Mouse (Mus musculus) megakaryocyte, adult 5-6 weeks (primary cell): ENCODE measurements around the gene Ddx23. TPM values are rescaled to one million over a fixed set of nuclear protein-coding genes. Genes with fewer than 3 reads are reported as not detected.
A peak's percentile ranks its signal among the peaks of the same experiment; 100 is the strongest.

Experiments used
- ATAC-seq: 2 replicates; pipeline ENCODE4 v1.8.0; 2016; ENCODE audit warnings: mild to moderate bottlenecking, inconsistent platforms; ENCODE audit not compliant: poor library complexity, severe bottlenecking
- total RNA-seq, 2 experiments: library from RNA; stranded (forward) in 1 of 2; stranded (reverse) in 1 of 2; fragments of 153-499, 151-499 nt in 1 of 2; fragments of 221-1000, 200-1000 nt in 1 of 2; gene quantifications; 2 replicates each; pipeline versions ENCODE4 v1.2.3 to v1.2.4; 2015 to 2017

The Ddx23 gene
- total RNA-seq, 2 experiments from 2014 or later = 23.4 to 106 TPM

DNA sequence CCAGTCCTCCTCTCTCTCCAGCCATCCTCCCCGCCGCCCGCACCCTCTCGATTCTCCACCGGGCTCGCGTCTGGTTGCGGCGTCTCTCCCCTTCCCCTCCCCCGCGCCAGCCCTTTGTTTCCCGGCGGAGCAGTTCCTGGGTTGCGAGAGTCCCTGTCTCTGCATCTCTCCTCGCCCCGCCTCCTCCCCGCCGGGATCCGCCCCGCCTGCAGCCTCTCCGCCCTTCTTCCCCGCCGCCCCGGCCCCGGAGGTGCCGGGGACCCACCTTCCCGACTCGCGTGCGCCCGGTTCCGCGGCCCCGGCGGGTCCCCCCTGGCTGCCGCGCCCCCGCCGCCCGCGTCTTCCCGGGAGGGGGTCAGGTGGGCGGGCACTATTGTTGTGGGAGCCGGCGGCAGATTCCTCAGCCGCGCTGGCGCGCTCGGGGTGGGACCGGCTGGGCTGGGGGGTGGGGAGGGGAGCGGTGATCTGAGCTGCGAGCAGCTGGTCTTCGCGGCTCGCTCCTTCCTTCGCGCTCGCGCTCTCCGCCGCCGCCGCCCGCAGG, 28.1 kb downstream of the Ddx23 start:
- ATAC-seq = peak; percentile 58

DNA sequence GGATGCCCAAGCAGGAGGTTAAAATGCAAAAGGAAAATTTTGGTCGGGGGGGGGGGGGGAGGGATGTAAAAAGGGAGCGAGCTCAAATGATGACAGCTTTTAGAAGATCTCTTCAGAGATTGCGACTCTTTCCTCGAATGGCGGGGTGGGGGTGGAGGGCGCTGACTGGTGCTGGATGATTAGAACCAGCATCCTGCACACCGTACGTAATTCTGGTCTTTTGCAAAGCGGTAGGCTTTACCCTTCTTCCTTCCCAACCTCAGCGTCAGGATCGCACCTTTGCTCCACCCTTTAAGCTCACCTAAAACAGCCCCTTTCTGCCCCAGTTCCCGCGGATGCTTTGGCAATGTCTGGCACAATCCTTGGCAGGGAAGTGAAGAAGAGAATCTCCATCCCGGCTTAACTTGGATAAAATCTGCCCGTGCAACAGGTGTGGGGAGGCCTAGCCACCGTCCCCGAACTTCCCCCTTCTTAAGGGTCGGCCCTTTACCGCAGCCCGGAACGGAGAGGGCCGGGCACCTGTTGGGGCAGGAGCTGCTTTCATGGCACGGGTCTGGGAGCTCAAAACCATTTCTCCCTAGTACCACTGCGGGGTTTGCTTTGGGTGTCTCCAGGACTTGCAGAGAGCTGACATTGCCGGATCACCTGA, 28.7 kb downstream of the Ddx23 start:
- 0 out of 2 replicates have a peak, but pooled peaks have one; percentile 25 for ATAC-seq

DNA sequence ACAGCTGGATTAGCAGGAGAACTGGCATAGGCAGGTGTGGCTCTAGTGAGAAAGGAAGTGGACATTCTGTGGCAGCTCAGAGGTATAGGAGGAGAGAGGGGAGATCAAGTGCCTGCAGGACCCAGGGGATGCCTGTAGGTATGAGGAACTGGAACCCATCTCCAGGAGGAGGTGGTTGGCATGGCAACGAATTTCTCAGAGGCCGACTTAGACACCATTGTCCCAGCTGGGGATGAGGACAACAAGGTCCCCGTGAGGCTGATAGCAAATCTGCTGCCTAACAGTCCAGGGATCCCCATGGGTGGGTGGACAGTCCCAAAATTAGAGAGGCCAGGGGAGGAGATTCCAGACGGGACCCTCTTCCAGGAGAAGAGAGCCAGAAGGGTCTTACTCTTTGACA, 29.8 kb downstream of the Ddx23 start:
- ATAC-seq = no peak

DNA sequence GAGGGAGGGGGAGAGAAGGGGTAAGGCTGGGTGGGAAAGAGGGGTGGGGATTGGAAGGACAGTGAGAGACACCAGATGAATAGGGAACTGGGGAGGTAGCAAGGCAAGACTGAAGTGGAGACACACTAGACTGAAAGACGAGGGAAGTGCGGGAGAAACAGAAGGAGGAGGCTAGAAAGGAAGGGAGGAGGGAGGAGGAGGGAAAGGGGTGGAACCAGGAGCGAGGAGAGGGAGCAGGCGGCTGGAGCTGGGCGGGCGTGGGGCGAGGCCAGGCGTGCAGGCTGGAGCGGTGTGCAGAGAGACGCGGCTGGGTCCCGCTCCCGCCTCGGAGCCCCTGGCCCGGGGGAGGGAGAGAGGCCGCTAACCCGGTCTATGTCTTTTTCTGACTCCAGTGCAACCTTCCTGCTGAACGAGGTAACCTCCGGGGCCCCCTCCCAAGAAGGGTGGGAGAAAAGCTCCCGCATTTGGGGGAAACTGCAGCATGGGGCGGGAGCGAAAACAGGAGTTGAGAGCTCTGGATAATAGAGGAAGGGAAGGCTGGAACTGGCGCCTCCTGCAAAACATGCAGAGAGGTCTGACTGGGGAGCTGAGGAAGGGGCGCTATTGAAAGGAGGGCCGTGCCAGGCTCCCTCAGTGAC, 30.5 kb downstream of the Ddx23 start:
- no peak for ATAC-seq

DNA sequence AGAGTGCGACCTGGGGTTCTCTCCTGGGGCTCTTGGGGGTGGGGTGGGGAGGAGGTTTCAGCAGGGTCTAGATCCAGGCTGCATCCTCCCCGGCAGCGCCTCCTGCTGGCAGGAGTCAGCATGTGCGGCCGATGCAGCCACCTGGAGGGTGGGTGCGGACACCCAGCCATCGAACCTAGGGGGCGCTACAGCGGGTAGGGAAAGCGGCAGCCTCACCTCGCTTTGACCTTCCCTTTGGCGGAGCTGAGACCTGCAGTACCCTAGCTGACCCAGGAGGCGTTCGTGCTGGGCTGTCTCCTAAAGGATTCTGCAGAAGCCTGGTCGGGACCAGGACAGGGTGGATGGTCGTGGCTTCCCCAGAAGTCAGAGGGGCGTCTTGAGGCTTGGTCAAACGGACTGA, 31.2 kb downstream of the Ddx23 start:
- ATAC-seq = peak; percentile 57

DNA sequence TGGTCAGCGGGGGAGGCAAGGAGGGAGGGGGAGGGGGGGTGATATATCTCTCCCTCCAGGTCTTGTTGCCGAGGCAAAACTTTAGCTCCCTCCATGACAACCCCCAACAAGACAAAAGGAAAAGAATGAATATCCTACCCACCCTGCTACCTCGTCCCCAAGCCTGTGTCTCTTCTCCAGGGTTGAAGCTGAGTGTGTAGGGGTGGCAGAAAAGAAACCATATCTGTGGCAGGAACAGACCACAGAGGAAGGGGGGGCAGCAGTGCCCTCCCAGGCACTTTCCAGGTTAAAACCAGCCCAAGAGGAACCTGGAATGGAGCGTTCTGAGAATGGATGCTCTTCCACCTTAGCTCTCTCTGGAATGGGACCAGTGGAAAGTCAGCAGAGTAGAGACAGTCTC, 32.2 kb downstream of the Ddx23 start, which contains the start of gene Cacnb3:
Cacnb3 (plus strand) TSS at position 301 of the 400 bp plus-strand sequence.
- no peak for ATAC-seq

DNA sequence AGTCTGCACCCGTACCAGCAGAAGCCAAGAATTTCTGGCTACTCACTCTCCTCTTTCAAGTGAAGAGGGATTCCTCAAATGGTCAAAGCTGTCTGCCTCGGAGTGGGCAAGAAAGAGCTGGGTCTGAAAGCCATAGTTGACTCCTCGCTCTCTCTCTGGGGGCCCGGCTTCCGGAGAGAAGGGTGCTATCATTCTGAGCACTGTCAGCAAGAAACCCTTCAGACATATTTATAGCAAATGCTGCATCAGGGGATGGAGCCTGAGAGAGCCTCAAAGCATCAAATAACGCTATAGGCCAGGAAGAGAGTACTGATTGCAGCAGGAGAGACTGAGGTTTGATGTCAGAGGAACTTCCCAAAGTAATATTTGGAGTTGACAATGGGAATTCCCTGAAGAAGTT, 33.2 kb downstream of the Ddx23 start:
- no peak for ATAC-seq

DNA sequence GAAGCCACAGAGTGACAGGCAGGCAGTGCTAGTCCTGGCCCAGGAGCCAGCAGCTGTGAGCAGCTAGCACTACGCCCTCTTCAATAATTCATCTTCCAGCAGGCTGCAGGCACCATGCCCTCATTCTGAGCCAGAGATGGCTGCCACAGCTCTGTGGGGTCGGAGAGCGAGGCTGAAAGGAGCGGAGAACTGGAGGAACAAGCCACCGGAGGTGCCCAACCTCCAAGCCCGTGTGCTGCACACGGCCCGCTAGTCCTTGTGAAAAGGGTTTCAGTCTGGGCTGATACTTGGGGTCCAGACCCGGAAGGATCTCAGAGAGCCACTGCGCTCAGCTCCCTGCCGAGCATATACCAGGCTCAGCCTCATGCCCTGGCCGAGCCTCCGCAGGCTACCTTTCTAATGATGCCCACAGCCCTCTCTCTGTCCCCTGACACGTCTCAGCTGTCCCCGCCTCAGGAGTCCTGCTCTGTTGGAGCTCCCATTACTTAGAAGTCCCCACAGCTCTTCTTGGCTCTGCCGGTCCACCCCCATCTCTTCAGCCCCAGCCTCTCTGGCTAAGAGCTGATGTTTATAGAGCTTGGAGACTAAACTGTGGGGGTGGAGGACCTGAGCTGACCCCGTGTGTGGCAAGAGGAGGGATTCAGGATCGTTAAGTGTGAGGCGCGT, 34.0 kb downstream of the Ddx23 start:
- ATAC-seq = no peak

DNA sequence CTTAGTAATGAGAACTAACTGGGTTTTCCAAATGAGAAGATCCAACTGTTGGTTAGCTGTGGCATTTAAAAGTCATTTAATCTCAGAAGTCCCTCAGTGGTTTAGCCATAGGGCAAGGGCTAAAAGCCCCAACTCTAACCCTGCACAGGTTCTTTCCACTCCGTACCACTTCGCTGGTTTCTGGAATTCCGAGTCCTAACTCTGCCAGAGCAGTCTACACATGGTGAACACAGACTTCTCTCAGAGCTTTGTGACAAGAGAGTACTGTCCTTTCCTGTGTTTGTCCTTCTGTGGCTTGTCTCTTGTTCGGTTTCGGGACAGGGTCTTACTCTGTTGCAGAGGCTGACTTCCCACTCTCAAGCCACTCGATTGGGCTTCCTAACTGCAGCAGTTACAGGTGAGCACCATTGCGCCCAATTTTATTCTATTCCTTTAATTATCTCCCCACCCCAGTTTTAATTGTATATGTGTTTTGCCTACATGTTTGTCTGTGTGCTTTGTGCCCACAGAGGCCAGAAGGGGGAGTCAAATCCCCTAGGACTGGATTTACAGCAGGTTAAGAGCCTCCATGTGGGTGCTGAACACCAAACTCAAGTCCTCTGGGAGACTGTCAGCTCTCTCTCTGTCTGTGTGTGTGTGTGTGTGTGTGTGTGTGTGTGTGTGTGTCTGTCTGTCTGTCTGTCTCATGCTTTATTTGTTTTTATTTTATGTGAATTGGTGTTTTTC, 36.0 kb downstream of the Ddx23 start:
- ATAC-seq = no peak

DNA sequence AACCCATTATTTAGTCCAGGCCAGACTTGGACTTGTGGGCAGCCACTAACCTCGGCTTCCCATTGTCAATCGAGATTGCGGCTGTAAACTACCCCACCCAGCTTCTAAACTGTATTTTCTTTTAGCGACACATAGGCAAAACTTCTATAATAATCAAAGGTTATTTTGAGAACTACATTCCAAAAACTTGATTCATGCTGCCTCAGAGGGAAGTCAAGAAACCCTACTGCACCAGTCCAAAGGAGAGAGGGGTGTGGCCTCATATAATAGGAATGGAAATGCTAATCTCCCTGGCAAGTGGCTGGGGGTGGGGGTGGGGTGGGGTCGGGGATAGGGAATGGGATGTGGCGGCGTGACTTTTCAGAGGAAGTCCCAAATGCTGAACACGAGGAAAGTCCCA, 36.6 kb downstream of the Ddx23 start:
- no peak for ATAC-seq

DNA sequence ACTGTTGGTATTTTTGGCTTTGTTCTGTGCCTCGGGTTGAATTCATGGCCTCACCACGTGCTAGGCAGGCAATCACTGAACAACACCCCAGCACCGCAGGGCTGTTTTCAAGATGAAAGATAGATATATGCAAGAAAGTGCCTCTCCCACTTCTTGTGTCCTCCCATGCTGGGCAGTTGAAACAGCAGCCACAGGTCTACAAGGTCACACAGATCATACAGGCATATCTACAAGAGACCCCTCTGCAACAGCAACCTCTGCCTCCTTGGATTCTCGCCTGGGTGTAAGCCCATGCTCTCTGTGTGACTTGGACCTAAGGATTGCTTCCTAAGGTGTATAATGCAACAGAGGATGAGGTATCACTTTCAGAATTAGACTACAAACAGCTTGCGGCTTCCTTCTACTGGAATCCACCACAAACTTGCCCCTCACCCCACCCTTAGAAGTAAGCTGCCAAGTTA, 39.3 kb downstream of the Ddx23 start:
- ATAC-seq = no peak

DNA sequence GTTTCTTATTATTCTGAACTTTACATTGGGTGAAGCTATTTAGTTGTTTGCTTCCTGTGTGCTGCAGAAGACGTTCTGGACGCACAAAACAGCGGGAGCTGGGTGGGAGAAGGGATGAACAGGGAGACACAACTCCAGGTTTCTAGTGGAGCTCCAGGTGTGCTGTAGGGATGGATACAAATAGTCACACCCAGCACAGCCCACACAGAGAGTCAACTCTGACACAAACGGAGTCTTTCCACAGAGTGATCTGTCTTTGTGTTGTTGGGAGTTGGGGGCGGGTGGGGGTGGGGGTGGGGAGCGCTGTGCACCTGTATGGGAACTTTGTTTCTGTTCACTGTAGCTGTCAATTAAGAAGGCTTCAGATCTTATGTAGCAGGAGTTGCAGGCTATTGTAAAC, 40.0 kb downstream of the Ddx23 start:
- no peak for ATAC-seq

DNA sequence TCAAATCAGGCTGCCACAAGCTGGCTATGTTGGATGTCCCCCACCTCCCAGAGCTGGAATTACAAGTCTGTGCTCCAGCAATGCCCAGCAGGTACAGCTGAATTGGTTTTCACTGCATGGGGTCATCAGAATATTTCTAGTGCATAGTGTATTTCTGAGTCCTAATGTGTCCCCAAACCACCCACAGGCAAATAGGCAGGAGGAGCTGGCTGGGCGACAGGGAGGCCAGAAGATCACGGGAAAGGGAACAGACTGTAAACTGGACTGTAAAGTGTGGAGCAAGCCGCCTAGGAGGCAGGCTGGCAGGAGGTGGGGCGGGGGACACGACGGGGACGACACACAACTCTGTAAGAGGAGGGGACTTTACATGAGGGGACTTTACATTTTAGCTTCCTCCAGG, 40.5 kb downstream of the Ddx23 start:
- no peak for ATAC-seq

DNA sequence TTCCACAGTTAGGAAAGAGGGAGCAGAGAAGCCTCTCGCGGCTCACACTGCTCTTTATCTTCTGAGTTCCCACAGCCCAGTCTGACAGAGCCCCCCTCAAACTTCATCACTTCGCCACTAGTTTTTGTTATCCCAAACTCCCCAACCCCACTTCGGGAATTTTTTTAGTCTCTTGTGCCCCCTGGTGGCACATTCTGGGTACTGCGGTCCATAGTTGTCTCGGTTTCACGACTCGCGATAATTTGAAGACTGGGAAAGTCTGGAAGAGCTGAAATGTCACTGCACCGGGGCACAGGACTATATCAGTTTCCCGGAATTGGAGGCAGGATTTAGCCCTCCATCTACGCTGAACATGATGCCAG, 45.5 kb downstream of the Ddx23 start:
- ATAC-seq = peak; percentile 62

DNA sequence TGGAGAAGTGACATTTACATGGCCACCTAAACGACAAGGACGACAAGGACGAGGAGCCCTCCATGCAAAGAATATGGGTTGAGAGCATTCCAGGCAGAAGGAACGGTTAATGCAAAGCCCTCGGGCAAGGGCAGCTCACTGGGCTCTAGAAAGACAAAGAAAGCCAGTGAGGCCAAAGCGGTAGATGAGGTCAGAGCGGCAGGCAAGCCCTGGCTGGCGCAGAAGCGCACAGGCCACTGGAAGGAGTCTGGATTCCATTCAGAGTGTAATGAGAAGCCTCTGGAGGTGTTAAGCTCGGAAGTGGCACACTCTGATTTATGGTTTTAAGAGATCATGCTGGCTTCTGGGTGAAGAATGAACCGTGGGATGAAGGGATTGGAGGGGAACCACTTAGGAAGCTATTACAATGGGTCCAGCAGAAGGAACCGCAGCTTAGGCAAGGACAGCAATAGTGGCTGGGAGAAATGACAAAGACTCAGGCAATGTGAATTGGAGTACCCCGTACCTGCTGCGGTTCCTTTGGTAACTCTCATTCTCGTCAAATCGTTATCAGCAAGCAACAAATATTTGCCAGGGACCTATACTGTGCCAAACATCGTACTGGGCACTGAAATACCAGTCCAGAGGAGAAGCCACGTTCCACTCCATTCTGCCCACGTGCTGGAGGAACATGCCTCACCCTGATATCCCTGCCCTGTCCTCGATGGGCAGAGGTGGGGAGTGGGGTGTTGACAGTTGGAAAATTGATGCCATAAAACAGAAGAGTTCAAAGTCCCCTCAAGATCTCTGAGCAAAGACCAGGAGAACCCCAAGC, 46.1 kb downstream of the Ddx23 start:
- no peak for ATAC-seq

DNA sequence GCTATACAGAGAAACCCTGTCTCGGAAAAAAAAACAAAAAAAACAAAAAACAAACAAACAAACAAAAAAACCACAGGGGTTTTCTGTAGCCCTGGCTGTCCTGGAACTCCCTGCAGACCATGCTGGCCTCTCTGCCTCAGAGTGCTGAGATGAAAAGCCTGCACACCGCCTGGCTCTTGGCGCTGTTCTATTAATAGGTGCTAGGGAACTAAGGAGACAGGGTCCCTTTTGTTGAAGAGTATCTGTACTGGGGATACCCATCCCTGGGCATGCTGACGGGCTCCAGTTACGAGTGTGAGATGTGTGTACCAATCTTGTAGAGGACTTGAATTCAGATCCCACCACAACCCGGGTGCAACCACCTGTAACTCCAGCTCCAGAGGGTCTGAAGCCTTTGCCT, 46.9 kb downstream of the Ddx23 start:
- no peak for ATAC-seq

DNA sequence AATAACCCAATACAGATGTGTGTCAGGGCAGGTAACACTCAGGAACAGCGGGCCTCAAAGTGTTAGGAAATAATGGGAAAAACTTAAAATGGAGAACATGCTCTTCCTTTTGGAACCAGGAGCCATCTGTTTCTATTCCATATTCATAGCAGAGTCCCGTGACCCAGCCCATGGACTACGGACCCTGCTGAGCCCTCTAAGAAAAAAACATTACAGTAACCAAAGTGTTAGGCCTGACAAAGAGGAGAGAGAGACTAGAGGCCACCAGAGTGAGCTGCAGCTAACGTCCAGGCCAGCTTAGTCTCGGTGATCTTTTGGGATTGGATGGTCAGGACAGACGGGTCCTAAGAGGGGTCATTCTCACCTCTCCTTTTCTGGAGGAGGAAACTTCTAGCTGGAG, 47.7 kb downstream of the Ddx23 start:
- ATAC-seq = no peak

DNA sequence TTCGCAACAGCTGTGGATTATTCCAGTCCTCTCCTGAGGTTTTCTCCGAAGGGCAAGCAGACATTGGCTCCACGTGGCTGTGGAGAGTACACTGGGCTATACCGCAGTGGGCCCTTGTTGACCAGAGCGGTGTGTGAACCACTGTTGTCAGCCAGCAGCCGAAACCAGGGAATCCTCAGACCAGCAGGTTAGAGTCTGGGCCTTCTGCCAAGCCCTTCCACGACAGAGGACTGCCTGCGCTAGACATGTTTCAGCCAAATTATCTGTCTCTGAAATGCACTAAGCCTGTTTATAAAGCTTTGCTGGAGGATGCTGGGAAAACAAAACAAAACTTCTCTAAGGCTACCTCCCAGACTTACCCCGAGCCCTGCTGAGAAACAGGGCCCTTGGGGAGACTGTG, 48.1 kb downstream of the Ddx23 start:
- no peak for ATAC-seq

DNA sequence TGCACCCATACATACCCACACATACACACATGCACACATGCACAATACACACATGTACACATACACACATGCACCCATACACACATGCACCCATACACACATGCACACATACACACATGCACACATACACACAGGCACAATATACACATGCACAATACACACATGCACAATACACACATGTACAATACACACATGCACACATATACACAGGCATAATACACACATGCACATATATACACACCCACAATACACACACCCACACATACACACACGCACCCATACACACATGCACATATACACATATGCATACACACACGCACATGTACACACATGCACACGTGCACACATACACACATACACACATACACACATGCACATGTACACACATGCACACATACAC, 50.5 kb downstream of the Ddx23 start:
- no peak for ATAC-seq

DNA sequence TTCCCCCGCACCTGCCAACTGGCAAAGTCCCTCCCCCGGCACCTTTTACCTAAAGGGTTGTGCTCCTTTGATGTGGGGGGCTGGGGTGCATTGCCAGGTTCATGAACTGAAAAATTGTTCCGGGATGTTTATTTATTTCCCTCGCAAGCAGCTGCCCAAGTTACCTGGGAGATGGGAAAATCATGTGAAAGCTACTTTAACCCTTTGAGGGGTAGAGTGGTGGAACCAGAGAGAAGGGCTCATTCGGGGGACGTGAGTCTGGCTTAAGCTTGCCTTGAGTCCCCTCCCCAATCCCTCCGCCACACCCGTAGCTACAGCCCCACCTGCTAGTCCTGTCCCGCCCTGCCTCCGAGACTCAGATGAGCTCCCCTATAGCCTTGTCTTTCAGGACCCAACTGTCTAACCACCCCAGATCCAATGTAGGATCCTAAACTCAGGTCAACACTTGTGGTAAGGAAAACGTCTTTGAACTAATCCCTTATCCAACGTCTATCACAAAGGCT, 52.5 kb downstream of the Ddx23 start:
- no peak for ATAC-seq
